Mouse (Mus musculus) hindbrain, embryonic 11.5 days (tissue): ENCODE measurements around the gene Ager. TPM values are rescaled to one million over a fixed set of nuclear protein-coding genes. Genes with fewer than 3 reads are reported as not detected.

Experiments
- ATAC-seq: fragments of 200-750 bp; cut with Nextera tagmentation; 2 replicates; pipeline ENCODE4 v1.8.0; 2017; ENCODE audit warnings: mild to moderate bottlenecking, moderate TSS enrichment, moderate library complexity; ENCODE audit not compliant: low FRiP score
- DNase-seq: peaks from one replicate; pipeline ENCODE4 v3.0.0-alpha.2; 2015; ENCODE audit warnings: low spot score
- H3K27ac ChIP-seq: fragments of 300-500 bp; sonication (generic); 2 replicates; pipeline ENCODE4 v1.5.1; 2014; ENCODE audit warnings: mild to moderate bottlenecking, low read depth, low read length
- H3K27me3 ChIP-seq: fragments of 300-500 bp; sonication (generic); 2 replicates; pipeline ENCODE4 v1.6.1; 2014; ENCODE audit warnings: mild to moderate bottlenecking, low read length, moderate library complexity, mixed read lengths; ENCODE audit not compliant: control insufficient read depth, insufficient read depth
- H3K36me3 ChIP-seq: fragments of 300-500 bp; sonication (generic); 2 replicates; pipeline ENCODE4 v1.6.1; 2014; ENCODE audit warnings: mild to moderate bottlenecking, low read length, moderate library complexity, mixed read lengths; ENCODE audit not compliant: control insufficient read depth, insufficient read depth
- H3K4me1 ChIP-seq: fragments of 300-500 bp; sonication (generic); replicated peaks from 2 replicates; pipeline ENCODE4 v1.6.1; 2014; ENCODE audit warnings: low read length, mixed read lengths; ENCODE audit not compliant: control insufficient read depth, insufficient read depth
- H3K4me2 ChIP-seq: fragments of 300-500 bp; sonication (generic); replicated peaks from 2 replicates; pipeline ENCODE4 v1.6.1; 2014; ENCODE audit warnings: mild to moderate bottlenecking, low read depth, low read length
- H3K4me3 ChIP-seq: fragments of 300-500 bp; sonication (generic); 2 replicates; pipeline ENCODE4 v1.5.1; 2014; ENCODE audit warnings: low read depth, low read length
- H3K9ac ChIP-seq: fragments of 300-500 bp; sonication (generic); 2 replicates; pipeline ENCODE4 v1.6.1; 2014; ENCODE audit warnings: low read depth, low read length
- H3K9me3 ChIP-seq: fragments of 300-500 bp; sonication (generic); 2 replicates; pipeline ENCODE4 v1.6.1; 2016; ENCODE audit warnings: low read length; ENCODE audit not compliant: control insufficient read depth
- WGBS: fragments of 180-500 bp; shearing (Covaris S2); extraction: QIAGEN DNeasy Blood & Tissue Kit; methylation state at CpG from one replicate; pipeline ENCODE4 v1.1.7; 2014; 5-methylcytosine and 5-hydroxymethylcytosine counted together
- polyA plus RNA-seq: library from polyadenylated mRNA; unstranded; fragments of >200 nt; fragmentation: Nextera tagmentation; extraction: Ambion mirVana; gene quantifications from 2 replicates; pipeline ENCODE4 v1.2.1, GENCODE M21; 2014

Ager gene
- polyA plus RNA-seq, 1 experiment from 2014 or later: 2.2 TPM

- ATAC-seq (peak; percentile 77), DNase-seq (peak; percentile 95)
- Histone ChIP-seq H3K4me1 (peaks cover 27% of the 10 kb centered on the region), H3K36me3 (no peaks in the 10 kb centered on the region), H3K27ac (peak overlapping the region; percentile 99), H3K27me3 (no peaks in the 10 kb centered on the region), H3K9ac (peak overlapping the region; percentile 94), H3K4me3 (peak overlapping the region; percentile 67), H3K4me2 (peak overlapping the region; percentile 89), H3K9me3 (no peaks in the 10 kb centered on the region)
- WGBS: under 1% methylated on average over 38 of the region's 38 CpGs
Measured at GRCm38 (mm10) chr17:34586796-34587422, 10.8 kb upstream of the Ager start.

DNA sequence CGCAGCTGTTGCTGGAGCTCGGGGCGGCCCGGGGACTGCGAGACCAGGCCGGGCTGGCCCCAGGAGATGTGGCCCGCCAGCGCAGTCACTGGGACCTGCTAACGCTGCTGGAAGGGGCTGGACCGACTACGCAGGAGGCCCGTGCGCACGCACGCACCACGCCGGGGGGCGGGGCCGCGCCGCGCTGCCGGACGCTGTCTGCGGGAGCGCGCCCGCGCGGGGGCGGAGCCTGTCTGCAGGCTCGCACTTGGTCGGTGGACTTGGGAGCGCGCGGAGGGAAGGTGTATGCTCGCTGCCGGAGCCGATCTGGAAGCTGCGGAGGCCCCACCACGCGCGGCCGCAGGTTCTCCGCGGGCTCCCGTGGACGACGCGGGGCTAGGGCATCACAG lies 10.2 kb upstream of the Ager start:
- under 1% methylated on average over 43 of the region's 50 CpGs for WGBS
- DNase-seq: peak; percentile 98
- H3K27ac ChIP-seq: peak overlapping the region; percentile 99
- no peaks in the 10 kb centered on the region for H3K36me3 ChIP-seq
- peak; percentile 81 for ATAC-seq
- no peaks in the 10 kb centered on the region for H3K27me3 ChIP-seq
- H3K4me3 ChIP-seq: peak overlapping the region; percentile 67
- peaks cover 27% of the 10 kb centered on the region for H3K4me1 ChIP-seq
- H3K9ac ChIP-seq: peak overlapping the region; percentile 94
- H3K4me2 ChIP-seq: peak overlapping the region; percentile 89
- no peaks in the 10 kb centered on the region for H3K9me3 ChIP-seq

DNA sequence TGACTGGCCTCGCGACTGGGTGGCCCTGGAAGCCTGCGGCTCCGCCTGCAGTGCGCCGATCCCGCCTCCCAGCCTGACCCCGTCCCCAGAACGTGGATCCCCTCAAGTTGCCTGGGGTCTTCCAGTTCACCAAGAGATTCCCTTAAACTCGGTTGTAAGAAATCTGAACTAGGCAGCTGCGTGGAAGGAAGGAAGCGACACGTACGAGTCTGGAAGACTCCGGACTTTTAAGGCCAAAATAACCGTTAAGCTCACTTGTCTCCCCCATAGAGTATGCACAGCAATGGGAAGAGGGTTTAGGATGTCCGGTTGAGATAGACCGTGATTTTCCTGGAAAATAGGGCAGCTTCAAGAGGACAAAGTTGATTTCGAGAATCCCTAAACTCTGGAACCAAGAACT lies 9.8 kb upstream of the Ager start:
- no peak for DNase-seq
- H3K4me1 ChIP-seq: peaks cover 27% of the 10 kb centered on the region
- whole genome bisulfite sequencing: 3% methylated on average over 19 of the region's 19 CpGs
- H3K36me3 ChIP-seq: no peaks in the 10 kb centered on the region
- H3K9me3 ChIP-seq: no peaks in the 10 kb centered on the region
- H3K9ac ChIP-seq: peak overlapping the region; percentile 94
- ATAC-seq: no peak
- H3K27me3 ChIP-seq: no peaks in the 10 kb centered on the region
- peak overlapping the region; percentile 99 for H3K27ac ChIP-seq
- peak overlapping the region; percentile 67 for H3K4me3 ChIP-seq
- peak overlapping the region; percentile 89 for H3K4me2 ChIP-seq

- Histone ChIP-seq H3K36me3 (no peaks in the 10 kb centered on the region), H3K4me3 (no peak overlapping the region), H3K4me1 (peaks cover 27% of the 10 kb centered on the region), H3K9ac (no peak overlapping the region), H3K27ac (no peak overlapping the region), H3K4me2 (no peak overlapping the region), H3K27me3 (no peaks in the 10 kb centered on the region), H3K9me3 (no peaks in the 10 kb centered on the region)
- WGBS: 64% methylated on average over 3 of the region's 3 CpGs
- ATAC-seq (no peak), DNase-seq (no peak)
Measured at GRCm38 (mm10) chr17:34588767-34589166, 8.9 kb upstream of the Ager start.

- peaks cover 29% of the 10 kb centered on the region for H3K4me1 ChIP-seq
- no peaks in the 10 kb centered on the region for H3K27me3 ChIP-seq
- H3K4me3 ChIP-seq: no peak overlapping the region
- ATAC-seq (no peak), DNase-seq (no peak)
- H3K9me3 ChIP-seq: no peaks in the 10 kb centered on the region
- H3K27ac ChIP-seq: no peak overlapping the region
- H3K4me2 ChIP-seq: no peak overlapping the region
- WGBS: 51% methylated on average over 7 of the region's 7 CpGs
- H3K9ac ChIP-seq: no peak overlapping the region
- H3K36me3 ChIP-seq: no peaks in the 10 kb centered on the region
Measured at GRCm38 (mm10) chr17:34589206-34589605, 8.5 kb upstream of the Ager start.

GRCm38 (mm10) chr17:34589681-34590101 lies 8.0 kb upstream of the Ager start, which contains the start of gene Gpsm3:
Gene Gpsm3, plus strand, starts transcription at chr17:34589806.
- DNase-seq (no peak), ATAC-seq (no peak)
- Histone ChIP-seq H3K9ac (peak within 1 kb of the TSS; percentile 99; the same call in 1 of the 2 replicates), H3K9me3 (no peaks in the 10 kb centered on the region), H3K4me2 (peak within 1 kb of the TSS; percentile 98), H3K4me1 (peaks cover 31% of the 10 kb centered on the region), H3K27me3 (no peaks in the 10 kb centered on the region), H3K4me3 (peak within 1 kb of the TSS; percentile 2; the same call in 1 of the 2 replicates), H3K36me3 (no peaks in the 10 kb centered on the region), H3K27ac (peak within 1 kb of the TSS; percentile 100)
- 19% methylated on average over 7 of the region's 7 CpGs for WGBS

GRCm38 (mm10) chr17:34590154-34590987 lies 7.3 kb upstream of the Ager start:
- Histone ChIP-seq H3K4me3 (peak overlapping the region; percentile 2; the same call in 1 of the 2 replicates), H3K9ac (peak overlapping the region; percentile 99; the same call in 1 of the 2 replicates), H3K9me3 (no peaks in the 10 kb centered on the region), H3K4me2 (peak overlapping the region; percentile 98), H3K4me1 (peaks cover 33% of the 10 kb centered on the region), H3K36me3 (no peaks in the 10 kb centered on the region), H3K27ac (peak overlapping the region; percentile 100), H3K27me3 (no peaks in the 10 kb centered on the region)
- WGBS: 69% methylated on average over 15 of the region's 15 CpGs
- ATAC-seq: no peak
- no peak for DNase-seq

GRCm38 (mm10) chr17:34591029-34591993 lies 6.4 kb upstream of the Ager start, which contains the start of gene Pbx2:
Gene Pbx2, plus strand, starts transcription at chr17:34591266.
- peak within 1 kb of the TSS; percentile 100 for H3K27ac ChIP-seq
- peak within 1 kb of the TSS; percentile 97 for H3K4me3 ChIP-seq
- 2% methylated on average over 20 of the region's 21 CpGs for WGBS
- DNase-seq (peak; percentile 70), ATAC-seq (peak; percentile 30)
- peak within 1 kb of the TSS; percentile 99 for H3K9ac ChIP-seq
- H3K4me1 ChIP-seq: peaks cover 29% of the 10 kb centered on the region
- H3K9me3 ChIP-seq: no peaks in the 10 kb centered on the region
- no peaks in the 10 kb centered on the region for H3K27me3 ChIP-seq
- H3K4me2 ChIP-seq: peak within 1 kb of the TSS; percentile 98
- no peaks in the 10 kb centered on the region for H3K36me3 ChIP-seq
